Mouse (Mus musculus) kidney, adult 2 months (tissue): ENCODE results near the gene Sox5.

Experiments used
- CTCF ChIP-seq: fragments of 200-500 bp; conservative IDR thresholded peaks from 2 replicates; pipeline ENCODE4 v1.5.1; 2011; ENCODE audit warnings: low read depth, mild to moderate bottlenecking, control low read depth, low read length, moderate library complexity, mixed read lengths; ENCODE audit not compliant: insufficient read depth, insufficient read length
- POLR2A ChIP-seq: fragments of 200-500 bp; IDR thresholded peaks from one replicate; pipeline ENCODE4 v1.6.1; 2011; ENCODE audit warnings: low read depth, low read length, control low read depth

- TF ChIP-seq POLR2A (no peak), CTCF (no peak)
Observed at GRCm38 (mm10) chr6:144333146-144333545, 448.6 kb downstream of the Sox5 start.
